Mouse (Mus musculus) adrenal gland, postnatal 10 days (tissue): ENCODE results near the gene Yes1. TPM values are rescaled to one million over a fixed set of nuclear protein-coding genes. Genes with fewer than 3 reads are reported as not detected.
"Not testable (repeated sequence)": the region's sequence is repeated elsewhere in the genome, so short reads cannot be mapped to it uniquely, and the experiment has no call there.

Experiments
- DNase-seq: peaks from one replicate; pipeline ENCODE4 v3.0.0; 2021; ENCODE audit warnings: mixed read lengths
- long read RNA-seq, 2 experiments: library from polyadenylated mRNA; stranded (forward); transcript quantifications; one replicate each; pipeline ENCODE4 v2.0.0; 2021
- total RNA-seq, 2 experiments: library from RNA; stranded (reverse); gene quantifications; 2 replicates each; pipeline ENCODE4 v1.2.3; 2021

The Yes1 gene
- 10 to 100 TPM; 43.1 to 44.3 TPM for total RNA-seq
- long read RNA-seq, experiment 1, full-length matches to known transcripts, result 33 of 41 reads
- long read RNA-seq, experiment 1, partial matches to known transcripts, result 6 of 41 reads
- long read RNA-seq, experiment 1, other reads (novel, unspliced or antisense), result 2 of 41 reads
- long read RNA-seq, experiment 2, full-length matches to known transcripts, result 23 of 30 reads
- long read RNA-seq, experiment 2, partial matches to known transcripts, result 0 of 30 reads
- long read RNA-seq, experiment 2, other reads (novel, unspliced or antisense), result 7 of 30 reads

GRCm38 (mm10) chr5:32610801-32611340, at the start of gene Yes1:
Yes1 (plus strand) TSS chr5:32611171.
- DNase-seq, result peak; percentile 93

- no peak for DNase-seq
Observed at GRCm38 (mm10) chr5:32564697-32565096, 46.3 kb upstream of the Yes1 start.

GRCm38 (mm10) chr5:32571802-32572201, 39.2 kb upstream of the Yes1 start:
- DNase-seq, result no peak

GRCm38 (mm10) chr5:32588136-32588535, 22.8 kb upstream of the Yes1 start:
- peak; percentile 76 for DNase-seq

GRCm38 (mm10) chr5:32593793-32594192, 17.2 kb upstream of the Yes1 start:
- no peak for DNase-seq

- DNase-seq, result no peak
Observed at GRCm38 (mm10) chr5:32594358-32594757, 16.6 kb upstream of the Yes1 start.

- DNase-seq, result no peak
Observed at GRCm38 (mm10) chr5:32605911-32606310, 5.1 kb upstream of the Yes1 start.

- peak; percentile 43 for DNase-seq
Observed at GRCm38 (mm10) chr5:32607776-32608355, 3.1 kb upstream of the Yes1 start.

- DNase-seq, result no peak
Observed at GRCm38 (mm10) chr5:32608516-32608915, 2.5 kb upstream of the Yes1 start.

- peak; percentile 67 for DNase-seq
Observed at GRCm38 (mm10) chr5:32610064-32610800, 739 bp upstream of the Yes1 start.

GRCm38 (mm10) chr5:32611341-32611961, 480 bp downstream of the Yes1 start:
- DNase-seq, result no peak

GRCm38 (mm10) chr5:32614291-32614690, 3.3 kb downstream of the Yes1 start:
- no peak for DNase-seq

- peak; percentile 22 for DNase-seq
Observed at GRCm38 (mm10) chr5:32614691-32615090, 3.7 kb downstream of the Yes1 start.

- DNase-seq, result not testable (repeated sequence)
Observed at GRCm38 (mm10) chr5:32616489-32616888, 5.5 kb downstream of the Yes1 start.

- no peak for DNase-seq
Observed at GRCm38 (mm10) chr5:32617851-32618250, 6.9 kb downstream of the Yes1 start.

- DNase-seq, result no peak
Observed at GRCm38 (mm10) chr5:32623649-32624048, 12.7 kb downstream of the Yes1 start.

- DNase-seq, result no peak
Observed at GRCm38 (mm10) chr5:32624777-32625176, 13.8 kb downstream of the Yes1 start.

GRCm38 (mm10) chr5:32633185-32633584, 22.2 kb downstream of the Yes1 start:
- no peak for DNase-seq

GRCm38 (mm10) chr5:32657386-32657785, 46.4 kb downstream of the Yes1 start:
- no peak for DNase-seq

- DNase-seq, result no peak
Observed at GRCm38 (mm10) chr5:32682475-32682874, 71.5 kb downstream of the Yes1 start.

GRCm38 (mm10) chr5:32693411-32693810, 82.4 kb downstream of the Yes1 start:
- no peak for DNase-seq

- DNase-seq, result no peak
Observed at GRCm38 (mm10) chr5:32697208-32697867, 86.4 kb downstream of the Yes1 start.
